Mouse (Mus musculus): ENCODE data around the gene Cox6a1.

- TF ChIP-seq POLR2A (IDR thresholded peaks at IDR 0.05; ENCODE audit: extremely low read depth, insufficient read depth, low read length): no peak
- no peak for TF ChIP-seq CTCF (IDR thresholded peaks at IDR 0.05; ENCODE audit: extremely low read depth, insufficient read depth, low read length)
Measured at GRCm38 (mm10) chr5:115340007-115340406, 8.8 kb downstream of the Cox6a1 start.

Data from cortical plate, adult 2 months (tissue).